Mouse (Mus musculus) hindbrain, postnatal 0 days (tissue): Measurements from ENCODE around the gene Usp7. TPM values are rescaled to one million over a fixed set of nuclear protein-coding genes. Genes with fewer than 3 reads are reported as not detected.

ENCODE experiments used
- ATAC-seq: fragments of 200-750 bp; cut with Nextera tagmentation; 2 replicates; pipeline ENCODE4 v1.8.0; 2017; ENCODE audit warnings: mild to moderate bottlenecking, moderate TSS enrichment, moderate library complexity
- DNase-seq: peaks from one replicate; pipeline ENCODE4 v3.0.0-alpha.2; 2015; ENCODE audit warnings: low spot score
- H3K27ac ChIP-seq: fragments of 300-500 bp; sonication (generic); 2 replicates; pipeline ENCODE4 v1.5.1; 2014; ENCODE audit warnings: mild to moderate bottlenecking
- H3K27me3 ChIP-seq: fragments of 300-500 bp; sonication (generic); 2 replicates; pipeline ENCODE4 v1.6.1; 2014; ENCODE audit warnings: low read length, mixed read lengths; ENCODE audit not compliant: insufficient read depth
- H3K36me3 ChIP-seq: fragments of 300-500 bp; sonication (generic); 2 replicates; pipeline ENCODE4 v1.6.1; 2014; ENCODE audit warnings: low read length, mixed read lengths; ENCODE audit not compliant: insufficient read depth
- H3K4me1 ChIP-seq: fragments of 300-500 bp; sonication (generic); 2 replicates; pipeline ENCODE4 v1.6.1; 2014; ENCODE audit warnings: antibody characterized with exemption, low read length, mixed read lengths; ENCODE audit not compliant: insufficient read depth
- H3K4me2 ChIP-seq: fragments of 300-500 bp; sonication (generic); 2 replicates; pipeline ENCODE4 v1.6.1; 2014; ENCODE audit warnings: low read depth, mild to moderate bottlenecking, low read length, moderate library complexity, mixed read lengths
- H3K4me3 ChIP-seq: fragments of 300-500 bp; sonication (generic); 2 replicates; pipeline ENCODE4 v1.5.1; 2014; ENCODE audit warnings: low read length
- H3K9ac ChIP-seq: fragments of 300-500 bp; sonication (generic); replicated peaks from 2 replicates; pipeline ENCODE4 v1.6.1; 2014; ENCODE audit warnings: mild to moderate bottlenecking, low read length, moderate library complexity, mixed read lengths
- H3K9me3 ChIP-seq: fragments of 300-500 bp; sonication (generic); 2 replicates; pipeline ENCODE4 v1.6.1; 2016; ENCODE audit warnings: low read length, mixed read lengths
- CTCF ChIP-seq: IDR thresholded peaks from 2 replicates; pipeline ENCODE4 v1.5.1; 2016; ENCODE audit warnings: antibody characterized with exemption, control low read depth, low read depth
- WGBS: fragments of 180-500 bp; shearing (Covaris S2); extraction: QIAGEN DNeasy Blood & Tissue Kit; methylation state at CpG from one replicate; pipeline ENCODE4 v1.1.7; 2014; 5-methylcytosine and 5-hydroxymethylcytosine counted together
- polyA plus RNA-seq: library from polyadenylated mRNA; unstranded; fragments of >200 nt; fragmentation: Nextera tagmentation; extraction: Ambion mirVana; gene quantifications from 2 replicates; pipeline ENCODE4 v1.2.1, GENCODE M21; 2015
- total RNA-seq: library from RNA; depleted of rRNA; stranded (reverse); fragments of >200 nt; gene quantifications from 2 replicates; pipeline ENCODE4 v1.2.3, GENCODE M21; 2014

Gene Usp7
- total and polyA plus RNA-seq, 2 experiments from 2014 or later: 18.9 to 83.7 TPM

GRCm38 (mm10) chr16:8783198-8783913, 8.8 kb downstream of the Usp7 start:
- Histone ChIP-seq H3K27ac (no peak overlapping the region), H3K9ac (no peak overlapping the region), H3K9me3 (no peaks in the 10 kb centered on the region), H3K4me1 (no peaks in the 10 kb centered on the region), H3K4me3 (no peak overlapping the region), H3K27me3 (no peaks in the 10 kb centered on the region), H3K36me3 (no peaks in the 10 kb centered on the region), H3K4me2 (no peak overlapping the region)
- DNase-seq (no peak), ATAC-seq (no peak)
- TF ChIP-seq CTCF: no peak
- 87% methylated on average over 16 of the region's 16 CpGs for WGBS

- WGBS: 92% methylated on average over 2 of the region's 2 CpGs
- ATAC-seq: no peak
- Histone ChIP-seq H3K27me3 (no peaks in the 10 kb centered on the region), H3K4me2 (no peak overlapping the region), H3K9me3 (no peaks in the 10 kb centered on the region), H3K9ac (no peak overlapping the region), H3K4me1 (no peaks in the 10 kb centered on the region), H3K4me3 (no peak overlapping the region), H3K36me3 (no peaks in the 10 kb centered on the region), H3K27ac (no peak overlapping the region)
- no peak for TF ChIP-seq CTCF
- DNase-seq: no peak
Observed at GRCm38 (mm10) chr16:8781660-8782059, 10.4 kb downstream of the Usp7 start.

- H3K36me3 ChIP-seq: no peaks in the 10 kb centered on the region
- no peak for TF ChIP-seq CTCF
- H3K27ac ChIP-seq: no peak overlapping the region
- DNase-seq (no peak), ATAC-seq (no peak)
- H3K9me3 ChIP-seq: no peaks in the 10 kb centered on the region
- 67% methylated on average over 6 of the region's 6 CpGs for WGBS
- H3K4me2 ChIP-seq: no peak overlapping the region
- no peaks in the 10 kb centered on the region for H3K4me1 ChIP-seq
- no peaks in the 10 kb centered on the region for H3K27me3 ChIP-seq
- no peak overlapping the region for H3K4me3 ChIP-seq
- H3K9ac ChIP-seq: no peak overlapping the region
Observed at GRCm38 (mm10) chr16:8781191-8781590, 10.9 kb downstream of the Usp7 start.

- H3K27ac ChIP-seq: no peak overlapping the region
- 77% methylated on average over 3 of the region's 3 CpGs for WGBS
- no peak for ATAC-seq
Observed at GRCm38 (mm10) chr16:8780187-8780586, 11.9 kb downstream of the Usp7 start.

GRCm38 (mm10) chr16:8778697-8779096, 13.4 kb downstream of the Usp7 start:
- no peak overlapping the region for H3K4me3 ChIP-seq
- H3K27me3 ChIP-seq: no peaks in the 10 kb centered on the region
- H3K27ac ChIP-seq: no peak overlapping the region
- no peak for TF ChIP-seq CTCF
- no peak for DNase-seq
- no peaks in the 10 kb centered on the region for H3K4me1 ChIP-seq
- H3K4me2 ChIP-seq: no peak overlapping the region
- ATAC-seq: no peak
- no peaks in the 10 kb centered on the region for H3K36me3 ChIP-seq
- no peak overlapping the region for H3K9ac ChIP-seq
- H3K9me3 ChIP-seq: no peaks in the 10 kb centered on the region

More at GRCm38 (mm10) chr16:8780187-8780586, 11.9 kb downstream of the Usp7 start:
- no peak overlapping the region for H3K4me2 ChIP-seq
- H3K4me1 ChIP-seq: no peaks in the 10 kb centered on the region
- no peak for DNase-seq
- H3K4me3 ChIP-seq: no peak overlapping the region
- no peak for TF ChIP-seq CTCF
- no peak overlapping the region for H3K9ac ChIP-seq
- no peaks in the 10 kb centered on the region for H3K36me3 ChIP-seq
- H3K27me3 ChIP-seq: no peaks in the 10 kb centered on the region
- H3K9me3 ChIP-seq: no peaks in the 10 kb centered on the region

- TF ChIP-seq CTCF: no peak
- no peak overlapping the region for H3K27ac ChIP-seq
- DNase-seq: no peak
- no peaks in the 10 kb centered on the region for H3K36me3 ChIP-seq
- ATAC-seq: no peak
- H3K9ac ChIP-seq: no peak overlapping the region
- 64% methylated on average over 2 of the region's 2 CpGs for WGBS
- no peak overlapping the region for H3K4me2 ChIP-seq
- H3K4me1 ChIP-seq: no peaks in the 10 kb centered on the region
- no peaks in the 10 kb centered on the region for H3K27me3 ChIP-seq
- H3K4me3 ChIP-seq: no peak overlapping the region
- H3K9me3 ChIP-seq: no peaks in the 10 kb centered on the region
Observed at GRCm38 (mm10) chr16:8777202-8777601, 14.9 kb downstream of the Usp7 start.

GRCm38 (mm10) chr16:8776634-8777033, 15.5 kb downstream of the Usp7 start:
- WGBS: 86% methylated on average over 11 of the region's 11 CpGs
- Histone ChIP-seq H3K9me3 (no peaks in the 10 kb centered on the region), H3K36me3 (no peaks in the 10 kb centered on the region), H3K27ac (no peak overlapping the region), H3K27me3 (no peaks in the 10 kb centered on the region), H3K4me3 (no peak overlapping the region), H3K4me2 (no peak overlapping the region), H3K9ac (no peak overlapping the region), H3K4me1 (no peaks in the 10 kb centered on the region)
- ATAC-seq (no peak), DNase-seq (no peak)
- no peak for TF ChIP-seq CTCF
